Mouse (Mus musculus): ENCODE measurements around the gene Cpped1.

GRCm38 (mm10) chr16:11852716-11853605 lies 56.3 kb downstream of the Cpped1 start:
- TF ChIP-seq CTCF (conservative IDR thresholded peaks at IDR 0.05; ENCODE audit: low read length) (no peak), NANOG (IDR thresholded peaks at IDR 0.05; ENCODE audit: borderline replicate concordance, low read length) (no peak), POU5F1 (IDR thresholded peaks at IDR 0.05; ENCODE audit: borderline replicate concordance, low read length) (no peak)

Data from E14TG2a.4 (cell line).